Mouse (Mus musculus) embryo, embryonic 10.5 days (tissue): ENCODE measurements around the gene Kif1a.
"Not testable (repeated sequence)": the region's sequence is repeated elsewhere in the genome, so short reads cannot be mapped to it uniquely, and the experiment has no call there.

Experiments
- DNase-seq: peaks from one replicate; pipeline ENCODE4 v3.0.0-alpha.2; 2015; ENCODE audit warnings: low spot score

Kif1a gene

GRCm38 (mm10) chr1:92970791-92971190 is 131.0 kb downstream of the Kif1a start:
- not testable (repeated sequence) for DNase-seq
